Mouse (Mus musculus) heart, postnatal 10 days (tissue): ENCODE measurements at regions not wholly inside any gene's neighbourhood (a gene's known extent, or its start where the extent isn't known, plus 50 kb on each side); places are given as distances from the start of the nearest gene placed in this dataset.
"Not testable (repeated sequence)": the region's sequence is repeated elsewhere in the genome, so short reads cannot be mapped to it uniquely, and the experiment has no call there.

ENCODE experiments used
- DNase-seq, 2 experiments: peaks; one replicate each; pipeline ENCODE4 v3.0.0; 2021
- intact Hi-C: fragments of 180-260 bp; cut with DNase I; formaldehyde crosslinking; loops from one replicate; pipeline ENCODE4 v1.15.1; 2025

DNA sequence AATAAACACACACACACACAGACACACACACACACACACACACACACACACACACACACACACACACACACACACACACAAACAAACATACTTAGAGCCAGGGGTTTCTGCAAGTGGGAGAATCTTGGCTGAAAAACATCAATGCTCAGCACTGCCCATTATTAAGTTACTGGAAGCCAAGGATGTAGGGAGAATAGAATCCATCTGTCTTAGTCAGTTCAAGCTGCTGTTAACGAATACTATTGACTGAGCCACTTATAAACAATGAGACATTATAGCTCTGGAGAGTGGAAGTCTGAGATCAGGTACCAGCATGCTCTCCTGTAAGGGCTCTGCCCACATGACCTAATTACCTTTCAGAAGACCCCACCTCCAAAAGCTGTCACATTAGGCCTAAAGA is 87.4 kb downstream of the Fam174b start:
- intact Hi-C loops = no loop called here
- no peak for DNase-seq

DNA sequence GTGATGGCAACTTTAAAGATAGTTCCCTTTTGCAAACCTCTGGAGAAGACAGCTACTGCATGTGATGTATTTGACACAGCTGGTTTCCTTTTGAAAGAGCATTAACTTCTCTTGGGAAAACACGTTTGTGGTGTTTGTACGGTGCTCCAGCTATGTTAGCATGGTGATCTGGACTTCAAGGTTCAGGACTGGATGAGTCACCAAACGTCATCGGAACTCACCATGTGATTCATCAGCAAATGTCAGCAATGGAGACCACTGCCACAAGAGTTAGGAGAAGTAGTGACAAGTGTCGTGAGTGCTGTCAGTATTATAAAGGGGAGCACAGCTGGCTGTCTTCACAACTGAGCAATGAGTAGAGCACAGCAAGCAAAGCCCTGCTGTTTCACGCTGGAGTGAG is 90.5 kb downstream of the Fam174b start:
- DNase-seq = no peak
- intact Hi-C loops = no loop called here

DNA sequence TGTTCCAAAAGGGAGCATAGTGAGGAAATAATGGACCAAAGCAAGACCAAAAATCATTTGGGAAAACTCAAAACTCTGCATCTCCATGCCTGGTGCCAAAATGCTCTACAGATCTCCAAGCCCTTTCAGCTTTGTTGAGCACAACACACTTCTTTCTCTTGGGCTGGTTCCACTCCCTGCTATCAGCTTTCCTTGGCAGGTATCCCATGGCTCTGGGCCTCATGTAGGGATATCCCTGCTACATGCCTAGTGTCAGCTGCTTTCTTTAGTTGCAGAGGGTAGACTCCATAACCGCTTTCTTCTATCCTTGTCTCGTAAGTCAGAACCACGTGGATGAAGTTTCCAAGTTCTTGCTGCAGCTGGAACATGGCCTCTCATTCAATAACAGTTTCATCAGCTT is 100.3 kb downstream of the Fam174b start:
- DNase-seq = peak; percentile 69 to 76
- intact Hi-C loops = no loop called here

DNA sequence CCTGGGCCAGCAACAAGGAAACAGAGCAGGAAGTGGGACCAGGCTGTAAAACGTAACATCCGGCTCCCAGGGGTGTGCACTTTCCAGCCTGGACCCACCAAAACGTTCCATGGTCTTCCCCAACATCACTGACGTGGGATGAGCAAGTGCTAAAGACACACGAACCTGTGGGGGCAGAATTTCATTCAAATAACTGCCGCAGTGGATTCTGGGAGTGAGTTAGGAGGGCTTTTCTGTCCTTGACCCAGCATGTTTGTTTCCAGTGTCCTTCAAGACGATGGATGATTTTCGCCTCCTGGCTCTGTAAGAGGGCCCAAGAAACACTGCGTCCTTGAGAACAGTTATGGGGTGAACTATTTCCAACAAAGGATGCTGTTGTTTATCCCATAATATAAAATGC is 112.1 kb downstream of the Fam174b start:
- intact Hi-C loops = no loop called here
- DNase-seq = no peak

DNA sequence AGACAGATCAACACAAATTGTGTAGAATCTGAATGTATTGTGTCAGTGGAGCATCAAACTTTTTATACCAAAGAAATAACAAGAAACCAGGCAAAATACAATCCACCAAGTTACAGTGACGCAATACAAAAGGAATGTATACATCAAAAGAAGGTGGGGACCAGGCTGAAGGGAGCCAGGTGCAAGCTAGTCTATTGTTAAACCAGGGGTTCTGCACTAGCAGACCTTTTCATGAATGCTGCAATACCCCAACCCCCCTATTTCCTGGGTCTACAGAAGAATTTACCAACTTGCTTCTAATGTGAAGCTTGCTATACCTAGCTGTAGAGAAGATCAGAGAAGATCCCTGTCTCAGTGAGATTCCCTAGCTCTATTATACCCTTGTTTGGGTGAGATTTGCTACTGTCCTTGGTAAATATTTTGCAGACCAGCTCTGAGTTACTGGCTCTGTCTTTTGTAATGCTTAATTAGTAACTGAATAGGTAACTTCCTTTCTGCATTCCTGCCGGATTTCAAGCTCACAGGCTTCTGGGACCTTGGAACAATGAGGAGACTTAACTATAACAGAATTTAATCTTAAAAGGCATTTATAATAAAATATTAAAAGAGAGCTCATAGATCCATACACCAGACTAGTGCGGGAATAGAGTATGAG is 113.3 kb downstream of the Fam174b start:
- intact Hi-C loops, DNase-seq: not testable (repeated sequence)

DNA sequence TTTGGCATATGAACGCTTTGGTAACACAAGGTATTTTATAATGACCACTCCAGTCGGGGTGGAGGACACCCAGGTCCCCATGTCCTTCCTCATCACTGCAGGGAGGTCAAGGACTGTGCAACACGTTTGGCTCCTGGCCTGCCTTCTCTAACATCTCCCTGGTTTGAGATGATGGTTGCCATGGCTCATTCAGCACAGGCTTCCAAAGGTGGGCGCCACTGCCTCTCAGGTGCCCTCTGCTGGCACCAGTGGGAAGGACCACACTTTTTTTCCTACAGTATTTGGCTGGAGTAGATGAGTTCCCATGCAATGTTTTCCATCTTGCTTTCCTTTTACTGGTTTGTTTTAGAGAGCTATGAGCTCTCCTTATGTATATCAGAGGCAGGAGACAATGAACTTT is 115.4 kb downstream of the Fam174b start:
- intact Hi-C loops = loop anchor here (1.0 to 5.0 kb wide), 2 partner anchors 200 to 502 kb away; no protein-coding TSS in a partner anchor
- peak; percentile 30 to 60 for DNase-seq

DNA sequence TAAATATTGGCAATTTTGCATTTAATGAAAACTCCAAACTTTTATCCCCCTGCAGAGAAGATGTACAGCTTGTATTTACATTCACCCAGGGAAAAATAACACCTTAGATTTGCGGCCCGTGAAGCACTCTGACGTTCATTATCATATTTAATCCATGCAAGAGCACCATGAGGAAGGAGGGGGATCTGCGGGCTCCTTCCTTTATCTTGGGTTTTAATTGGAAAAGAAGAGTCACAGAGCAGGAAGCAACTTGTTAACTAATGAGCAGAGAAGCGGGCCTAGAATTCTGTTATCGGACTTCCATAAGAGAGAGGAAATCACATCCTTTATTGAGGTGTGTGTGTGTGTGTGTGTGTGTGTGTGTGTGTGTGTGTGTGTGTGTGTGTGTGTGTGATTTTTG is 116.8 kb downstream of the Fam174b start:
- intact Hi-C loops = loop anchor here (5.0 kb wide), 1 partner anchor 500 kb away; no protein-coding TSS in a partner anchor
- no peak for DNase-seq

DNA sequence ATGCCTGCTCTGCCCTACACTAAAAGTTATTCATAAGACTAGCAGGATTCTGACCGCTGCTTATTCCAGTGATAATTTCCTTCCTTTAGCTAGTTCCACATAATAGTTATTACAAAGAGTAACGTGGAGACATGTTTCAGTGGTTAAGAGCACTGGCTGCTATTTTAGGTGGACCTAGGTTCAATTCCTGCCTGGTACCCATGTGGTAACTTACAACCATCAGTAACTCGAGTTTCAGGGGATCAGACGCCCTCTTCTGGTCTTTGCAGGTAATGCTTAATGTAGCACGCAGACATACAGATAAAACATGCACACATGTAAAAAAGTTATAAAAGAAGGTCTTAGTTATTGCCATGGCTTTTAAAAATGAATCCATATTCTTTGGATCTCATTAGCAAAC is 125.0 kb downstream of the Fam174b start:
- no peak for DNase-seq
- intact Hi-C loops = no loop called here

DNA sequence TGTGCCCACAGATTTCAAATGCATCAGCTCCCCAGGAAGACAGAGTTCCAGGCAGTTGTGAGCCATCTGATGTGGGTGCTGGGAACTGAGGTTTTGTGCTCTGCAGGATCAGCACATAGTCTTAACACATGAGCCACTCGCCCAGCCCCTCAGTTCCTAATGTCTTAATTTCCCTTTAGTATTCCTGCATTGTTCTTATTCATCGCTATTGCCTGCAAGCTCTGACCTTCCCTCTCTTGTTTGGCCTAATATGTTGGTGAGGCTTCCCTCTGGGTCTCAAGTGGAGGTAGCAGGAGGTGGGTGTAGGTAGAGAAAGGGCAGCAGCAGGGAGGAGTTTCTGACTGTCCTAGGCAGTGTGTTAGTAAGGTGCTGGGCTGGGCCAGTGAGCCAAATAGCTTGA is 132.1 kb downstream of the Fam174b start:
- DNase-seq = no peak

DNA sequence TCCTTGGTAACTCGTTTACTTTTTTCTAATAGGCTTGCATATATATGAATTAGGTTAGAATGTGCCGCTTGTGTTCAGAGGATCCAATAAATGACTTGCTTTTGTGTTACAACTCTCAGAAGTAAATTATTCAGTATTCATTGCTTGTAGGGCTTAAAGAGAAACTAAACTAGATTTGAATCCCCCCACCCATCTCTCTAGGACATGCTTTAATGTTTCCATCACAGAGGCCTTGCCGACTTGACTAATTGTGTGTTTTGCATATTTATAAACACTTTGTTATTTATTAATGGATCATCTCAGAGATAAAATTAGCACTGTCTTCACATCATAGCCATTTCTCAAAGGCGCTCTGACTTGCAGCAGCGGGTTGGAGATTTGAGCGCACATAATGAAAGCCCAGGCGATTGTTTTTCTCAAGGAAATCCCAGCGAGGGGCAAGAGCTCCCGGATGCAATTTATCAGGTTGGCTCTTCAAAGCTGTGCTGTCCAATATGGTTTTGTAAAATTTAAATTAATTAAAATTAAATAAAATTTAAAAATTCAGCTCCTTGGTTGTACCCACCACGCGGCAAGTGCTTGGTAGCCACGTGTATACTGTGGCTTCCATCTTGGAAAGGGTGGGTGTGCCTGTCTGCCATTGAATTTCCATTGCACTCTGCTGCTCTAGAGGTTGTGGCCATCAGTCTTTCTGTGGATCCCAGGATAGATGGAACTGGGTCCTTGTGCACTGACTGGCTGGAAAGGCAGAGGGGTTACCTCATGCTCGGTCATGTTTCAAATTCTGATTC is 132.0 kb downstream of the St8sia2 start:
- DNase-seq = no peak

More for the DNA sequence above, 132.1 kb downstream of the Fam174b start:
- intact Hi-C loops = no loop called here

DNA sequence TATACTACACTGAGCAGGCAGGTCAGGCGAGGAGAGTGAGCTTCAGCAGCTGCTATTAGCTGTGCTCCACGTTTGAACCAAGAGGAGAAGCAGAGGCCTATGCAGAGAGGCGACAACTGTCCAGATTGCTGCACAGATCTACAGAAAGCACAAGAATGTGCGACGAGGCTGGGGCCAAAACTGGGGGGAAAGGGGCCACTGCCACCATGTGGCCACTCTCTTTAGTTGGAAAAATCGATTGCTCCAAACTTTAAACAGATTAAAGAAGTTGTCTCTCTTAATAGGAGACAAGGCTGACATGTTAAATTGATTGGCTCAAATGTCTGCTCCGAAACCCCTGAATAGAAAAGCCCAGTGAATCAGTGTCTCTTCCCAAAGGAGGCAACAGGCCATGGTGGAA is 127.3 kb downstream of the St8sia2 start:
- no peak for DNase-seq
- intact Hi-C loops = no loop called here

More for the DNA sequence above, 132.0 kb downstream of the St8sia2 start:
- intact Hi-C loops = no loop called here
